Mouse (Mus musculus): ENCODE measurements around the gene Zmynd11.

GRCm38 (mm10) chr13:9684153-9684923 lies 80.8 kb downstream of the Zmynd11 start:
- TF ChIP-seq CTCF (IDR thresholded peaks at IDR 0.05; ENCODE audit: borderline replicate concordance, control insufficient read depth, extremely low read depth, insufficient read depth, low read length, poor library complexity) (no peak), POLR2A (IDR thresholded peaks at IDR 0.05; ENCODE audit: control insufficient read depth, extremely low read depth, insufficient read depth, low read length, poor library complexity) (no peak)
